Mouse (Mus musculus): ENCODE data around the gene Ccdc152.

- TF ChIP-seq CTCF (IDR thresholded peaks at IDR 0.05; ENCODE audit: low read depth) (no peak), EP300 (optimal IDR thresholded peaks at IDR 0.05) (no peak)
Observed at GRCm38 (mm10) chr15:3233837-3234551, 69.3 kb downstream of the Ccdc152 start.
